Mouse (Mus musculus) lung, adult 2 months (tissue): ENCODE measurements around the gene Actl6b.

Experiments used
- CTCF ChIP-seq: fragments of 200-500 bp; IDR thresholded peaks from 2 replicates; pipeline ENCODE4 v1.5.1; 2011; ENCODE audit warnings: mild to moderate bottlenecking, low read length, control low read depth; ENCODE audit not compliant: insufficient read depth
- POLR2A ChIP-seq: fragments of 200-500 bp; IDR thresholded peaks from 2 replicates; pipeline ENCODE4 v1.6.1; 2011; ENCODE audit warnings: low read depth, mild to moderate bottlenecking, control low read depth, low read length, borderline replicate concordance; ENCODE audit errors: extremely low read depth

DNA sequence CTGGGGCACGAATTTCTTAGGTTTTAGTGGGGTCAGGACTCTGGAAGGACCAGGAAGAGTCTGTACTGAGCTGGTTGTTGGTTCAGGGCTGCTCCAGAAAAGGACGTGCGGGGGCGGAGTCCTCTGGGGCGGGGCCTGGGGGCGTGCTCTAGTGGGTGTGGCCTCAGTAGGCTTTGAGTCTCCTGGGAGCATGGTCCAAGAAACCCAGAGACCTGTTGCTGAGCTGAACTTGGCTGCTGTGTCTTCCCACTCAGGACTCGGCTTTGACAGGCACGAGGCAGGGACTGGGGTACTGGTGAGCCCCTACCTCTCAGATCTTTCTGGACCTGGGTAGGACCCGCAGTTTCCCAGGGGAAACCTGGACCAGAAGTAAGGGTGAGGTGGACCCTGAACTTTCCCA, 16.3 kb downstream of the Actl6b start, which contains the start of gene Tfr2:
- TF ChIP-seq CTCF (no peak), POLR2A (no peak)
